Mouse (Mus musculus) hindbrain, embryonic 14.5 days (tissue): Measurements from ENCODE around the gene Srms. TPM values are rescaled to one million over a fixed set of nuclear protein-coding genes. Genes with fewer than 3 reads are reported as not detected.

Experiments used
- ATAC-seq: fragments of 200-750 bp; cut with Nextera tagmentation; 2 replicates; pipeline ENCODE4 v1.8.0; 2017; ENCODE audit warnings: moderate number of reproducible peaks, mild to moderate bottlenecking, moderate TSS enrichment, moderate library complexity; ENCODE audit not compliant: low FRiP score
- DNase-seq: peaks from one replicate; pipeline ENCODE4 v3.0.0-alpha.2; 2015; ENCODE audit warnings: low spot score
- H3K27ac ChIP-seq: fragments of 300-500 bp; sonication (generic); 2 replicates; pipeline ENCODE4 v1.5.1; 2014; ENCODE audit warnings: mild to moderate bottlenecking, moderate library complexity
- H3K27me3 ChIP-seq: fragments of 300-500 bp; sonication (generic); 2 replicates; pipeline ENCODE4 v1.6.1; 2014; ENCODE audit warnings: mild to moderate bottlenecking, low read length, mixed read lengths; ENCODE audit not compliant: control insufficient read depth, insufficient read depth
- H3K36me3 ChIP-seq: fragments of 300-500 bp; sonication (generic); replicated peaks from 2 replicates; pipeline ENCODE4 v1.6.1; 2014; ENCODE audit not compliant: control insufficient read depth, insufficient read depth
- H3K4me1 ChIP-seq: fragments of 300-500 bp; sonication (generic); replicated peaks from 2 replicates; pipeline ENCODE4 v1.6.1; 2014; ENCODE audit warnings: antibody characterized with exemption, low read length, mixed read lengths; ENCODE audit not compliant: control insufficient read depth, insufficient read depth
- H3K4me2 ChIP-seq: fragments of 300-500 bp; sonication (generic); replicated peaks from 2 replicates; pipeline ENCODE4 v1.6.1; 2014; ENCODE audit warnings: mild to moderate bottlenecking, moderate library complexity
- H3K4me3 ChIP-seq: fragments of 300-500 bp; sonication (generic); replicated peaks from 2 replicates; pipeline ENCODE4 v1.5.1; 2014; ENCODE audit warnings: mild to moderate bottlenecking, low read length
- H3K9ac ChIP-seq: fragments of 300-500 bp; sonication (generic); 2 replicates; pipeline ENCODE4 v1.6.1; 2014
- H3K9me3 ChIP-seq: fragments of 300-500 bp; sonication (generic); 2 replicates; pipeline ENCODE4 v1.6.1; 2016; ENCODE audit warnings: low read length; ENCODE audit not compliant: control insufficient read depth
- WGBS: fragments of 180-500 bp; shearing (Covaris S2); extraction: QIAGEN DNeasy Blood & Tissue Kit; methylation state at CpG from one replicate; pipeline ENCODE4 v1.1.7; 2014; 5-methylcytosine and 5-hydroxymethylcytosine counted together
- polyA plus RNA-seq: library from polyadenylated mRNA; unstranded; fragments of >200 nt; fragmentation: Nextera tagmentation; extraction: Ambion mirVana; gene quantifications from 2 replicates; pipeline ENCODE4 v1.2.1, GENCODE M21; 2014

Srms gene
- polyA plus RNA-seq, 1 experiment from 2014 or later = 0.48 TPM

GRCm38 (mm10) chr2:181239261-181239660 is 26.3 kb upstream of the Srms start:
- no peak overlapping the region for H3K4me2 ChIP-seq
- H3K4me3 ChIP-seq = no peak overlapping the region
- H3K27me3 ChIP-seq = no peaks in the 10 kb centered on the region
- DNase-seq (no peak), ATAC-seq (no peak)
- no peaks in the 10 kb centered on the region for H3K36me3 ChIP-seq
- H3K27ac ChIP-seq = no peak overlapping the region
- no peaks in the 10 kb centered on the region for H3K9me3 ChIP-seq
- WGBS = 93% methylated on average over 9 of the region's 9 CpGs
- H3K4me1 ChIP-seq = no peaks in the 10 kb centered on the region; the same call in 1 of the 2 replicates
- H3K9ac ChIP-seq = no peak overlapping the region

GRCm38 (mm10) chr2:181238861-181239260 is 25.9 kb upstream of the Srms start:
- H3K4me2 ChIP-seq = no peak overlapping the region
- H3K9me3 ChIP-seq = no peaks in the 10 kb centered on the region
- no peak overlapping the region for H3K27ac ChIP-seq
- no peak for DNase-seq
- no peaks in the 10 kb centered on the region for H3K36me3 ChIP-seq
- no peaks in the 10 kb centered on the region; the same call in 1 of the 2 replicates for H3K4me1 ChIP-seq
- H3K4me3 ChIP-seq = no peak overlapping the region
- no peak for ATAC-seq
- H3K27me3 ChIP-seq = no peaks in the 10 kb centered on the region
- WGBS = 55% methylated on average over 2 of the region's 2 CpGs
- no peak overlapping the region for H3K9ac ChIP-seq

GRCm38 (mm10) chr2:181238091-181238610 is 25.2 kb upstream of the Srms start:
- H3K4me2 ChIP-seq = no peak overlapping the region
- H3K36me3 ChIP-seq = no peaks in the 10 kb centered on the region
- no peak overlapping the region for H3K27ac ChIP-seq
- no peak overlapping the region for H3K4me3 ChIP-seq
- H3K9me3 ChIP-seq = no peaks in the 10 kb centered on the region
- DNase-seq (no peak), ATAC-seq (no peak)
- no peak overlapping the region for H3K9ac ChIP-seq
- no peaks in the 10 kb centered on the region; the same call in 1 of the 2 replicates for H3K4me1 ChIP-seq
- 68% methylated on average over 10 of the region's 10 CpGs for WGBS
- no peaks in the 10 kb centered on the region for H3K27me3 ChIP-seq

GRCm38 (mm10) chr2:181237251-181238014 is 24.4 kb upstream of the Srms start:
- WGBS = 91% methylated on average over 17 of the region's 17 CpGs
- ATAC-seq = no peak

GRCm38 (mm10) chr2:181235681-181236566 is 22.9 kb upstream of the Srms start:
- WGBS = 86% methylated on average over 23 of the region's 23 CpGs
- Histone ChIP-seq H3K9me3 (no peaks in the 10 kb centered on the region), H3K4me1 (no peaks in the 10 kb centered on the region), H3K9ac (no peak overlapping the region), H3K36me3 (no peaks in the 10 kb centered on the region), H3K4me2 (no peak overlapping the region), H3K27ac (no peak overlapping the region), H3K27me3 (no peaks in the 10 kb centered on the region), H3K4me3 (no peak overlapping the region)
- DNase-seq (no peak), ATAC-seq (no peak)

More at GRCm38 (mm10) chr2:181237251-181238014, 24.4 kb upstream of the Srms start:
- Histone ChIP-seq H3K27me3 (no peaks in the 10 kb centered on the region), H3K27ac (no peak overlapping the region), H3K4me2 (no peak overlapping the region), H3K4me1 (no peaks in the 10 kb centered on the region; the same call in 1 of the 2 replicates), H3K36me3 (no peaks in the 10 kb centered on the region), H3K9ac (no peak overlapping the region), H3K4me3 (no peak overlapping the region), H3K9me3 (no peaks in the 10 kb centered on the region)
- no peak for DNase-seq

- Histone ChIP-seq H3K4me3 (no peak overlapping the region), H3K27ac (no peak overlapping the region), H3K4me2 (no peak overlapping the region), H3K9me3 (no peaks in the 10 kb centered on the region), H3K27me3 (no peaks in the 10 kb centered on the region), H3K4me1 (no peaks in the 10 kb centered on the region), H3K9ac (no peak overlapping the region), H3K36me3 (no peaks in the 10 kb centered on the region)
- WGBS = 91% methylated on average over 11 of the region's 11 CpGs
- ATAC-seq (no peak), DNase-seq (no peak)
Observed at GRCm38 (mm10) chr2:181234680-181235079, 21.7 kb upstream of the Srms start.

GRCm38 (mm10) chr2:181233443-181233842 is 20.5 kb upstream of the Srms start:
- Histone ChIP-seq H3K9me3 (no peaks in the 10 kb centered on the region), H3K36me3 (no peaks in the 10 kb centered on the region), H3K9ac (no peak overlapping the region), H3K4me2 (no peak overlapping the region), H3K27me3 (no peaks in the 10 kb centered on the region), H3K27ac (no peak overlapping the region), H3K4me3 (no peak overlapping the region), H3K4me1 (no peaks in the 10 kb centered on the region)
- DNase-seq (no peak), ATAC-seq (no peak)
- WGBS = 93% methylated on average over 15 of the region's 15 CpGs

GRCm38 (mm10) chr2:181231171-181231570 is 18.2 kb upstream of the Srms start:
- no peak overlapping the region for H3K4me3 ChIP-seq
- ATAC-seq (peak; percentile 31; the same call in 1 of the 2 replicates), DNase-seq (no peak)
- H3K27me3 ChIP-seq = no peaks in the 10 kb centered on the region
- no peaks in the 10 kb centered on the region for H3K4me1 ChIP-seq
- no peaks in the 10 kb centered on the region for H3K36me3 ChIP-seq
- no peak overlapping the region for H3K27ac ChIP-seq
- WGBS = 80% methylated on average over 19 of the region's 20 CpGs
- H3K9me3 ChIP-seq = no peaks in the 10 kb centered on the region
- H3K9ac ChIP-seq = no peak overlapping the region
- H3K4me2 ChIP-seq = no peak overlapping the region

GRCm38 (mm10) chr2:181228335-181228734 is 15.3 kb upstream of the Srms start:
- H3K4me2 ChIP-seq = no peak overlapping the region
- no peak for DNase-seq
- no peaks in the 10 kb centered on the region for H3K27me3 ChIP-seq
- WGBS = 83% methylated on average over 1 of the region's 1 CpGs
- H3K9ac ChIP-seq = no peak overlapping the region
- no peaks in the 10 kb centered on the region for H3K4me1 ChIP-seq
- ATAC-seq = no peak
- H3K4me3 ChIP-seq = no peak overlapping the region
- H3K36me3 ChIP-seq = no peaks in the 10 kb centered on the region
- no peaks in the 10 kb centered on the region for H3K9me3 ChIP-seq
- no peak overlapping the region for H3K27ac ChIP-seq
